Mouse (Mus musculus): ENCODE measurements around the gene Grm5. TPM values are rescaled to one million over a fixed set of nuclear protein-coding genes. Genes with fewer than 3 reads are reported as not detected.

Gene Grm5
- not detected in 2 replicates for polyA plus RNA-seq (2012; ENCODE audit: low replicate concordance)

GRCm38 (mm10) chr7:87583868-87584267 is at the start of gene Grm5:
Grm5 (plus strand) TSS chr7:87584168.

Other genes starting within 250 kb of the Grm5 start
- 0.06 TPM in 1 of 2 replicates, not detected in the other for gene Tyr, start 90.7 kb upstream of the Grm5 start, polyA plus RNA-seq (2012; ENCODE audit: low replicate concordance)

Data from leukemia stem cell, adult 10-12 weeks (primary cell).